Mouse (Mus musculus) splenic B cell, adult 2 months (primary cell): ENCODE results near the gene Lhfpl2.

Source experiments
- DNase-seq: peaks from one replicate; pipeline ENCODE4 v3.0.0-alpha.2; 2011; ENCODE audit warnings: low read depth, low spot score
- H3K27me3 ChIP-seq: 2 replicates; pipeline ENCODE4 v1.6.1; 2012; ENCODE audit warnings: mild to moderate bottlenecking, low read length, moderate library complexity, mixed read lengths; ENCODE audit not compliant: control insufficient read depth, poor library complexity, insufficient read depth, severe bottlenecking
- H3K36me3 ChIP-seq: 2 replicates; pipeline ENCODE4 v1.6.1; 2012; ENCODE audit warnings: mild to moderate bottlenecking, low read length, moderate library complexity, mixed read lengths; ENCODE audit not compliant: control insufficient read depth, poor library complexity, insufficient read depth, severe bottlenecking

Gene Lhfpl2

DNA sequence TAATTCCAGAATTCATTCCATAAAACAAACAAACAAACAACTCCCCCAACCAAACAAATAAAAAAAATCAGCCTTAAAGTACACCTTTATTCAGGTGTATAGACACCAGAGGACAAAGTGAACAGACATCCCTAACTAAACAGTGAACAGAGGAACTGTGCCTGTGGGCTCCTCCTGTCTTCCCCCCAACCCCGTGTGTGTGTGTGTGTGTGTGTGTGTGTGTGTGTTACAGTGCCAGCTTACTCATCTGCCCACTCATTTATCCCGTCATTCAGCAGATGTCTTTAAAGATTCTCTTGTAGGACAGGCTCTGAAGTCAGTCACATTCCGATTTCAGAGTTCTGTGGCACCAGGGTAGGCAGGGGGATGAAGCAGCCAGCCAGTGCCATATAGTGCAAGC, 2.9 kb downstream of the Lhfpl2 start:
- DNase-seq, result no peak
- peaks cover 3% of the 10 kb centered on the region; the same call in 1 of the 2 replicates for H3K27me3 ChIP-seq

DNA sequence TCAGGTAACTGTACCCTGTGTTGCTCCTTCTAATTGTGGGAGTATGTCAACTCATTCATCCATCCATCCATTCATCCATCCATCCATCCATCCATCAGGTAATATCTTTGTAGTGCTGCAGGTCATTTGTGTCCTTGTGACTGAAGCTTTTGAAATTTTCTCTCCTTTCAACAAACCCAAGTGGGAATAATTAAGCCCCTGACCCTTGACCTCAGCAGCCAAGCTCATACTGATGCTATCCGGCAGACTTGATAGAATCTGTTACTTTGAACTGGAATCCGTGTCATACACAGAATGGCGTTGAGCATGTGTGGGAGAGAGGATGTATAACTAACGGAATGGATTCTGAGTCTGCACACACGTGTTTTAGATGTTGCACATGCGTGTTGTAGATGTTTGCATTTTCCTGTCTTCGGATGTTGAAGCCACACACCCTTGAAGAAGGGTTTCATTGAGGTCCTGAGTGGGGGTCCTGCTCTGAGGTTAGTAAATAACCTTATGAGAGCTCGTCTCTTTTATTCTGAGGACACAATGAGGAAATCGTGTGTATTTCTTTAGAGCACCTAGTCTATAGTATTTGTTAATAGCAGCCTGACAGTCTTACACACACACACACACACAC, 3.8 kb downstream of the Lhfpl2 start:
- Histone ChIP-seq H3K36me3 (no peaks in the 10 kb centered on the region), H3K27me3 (peaks cover 3% of the 10 kb centered on the region; the same call in 1 of the 2 replicates)
- no peak for DNase-seq

More for the DNA sequence above, 2.9 kb downstream of the Lhfpl2 start:
- H3K36me3 ChIP-seq, result no peaks in the 10 kb centered on the region

DNA sequence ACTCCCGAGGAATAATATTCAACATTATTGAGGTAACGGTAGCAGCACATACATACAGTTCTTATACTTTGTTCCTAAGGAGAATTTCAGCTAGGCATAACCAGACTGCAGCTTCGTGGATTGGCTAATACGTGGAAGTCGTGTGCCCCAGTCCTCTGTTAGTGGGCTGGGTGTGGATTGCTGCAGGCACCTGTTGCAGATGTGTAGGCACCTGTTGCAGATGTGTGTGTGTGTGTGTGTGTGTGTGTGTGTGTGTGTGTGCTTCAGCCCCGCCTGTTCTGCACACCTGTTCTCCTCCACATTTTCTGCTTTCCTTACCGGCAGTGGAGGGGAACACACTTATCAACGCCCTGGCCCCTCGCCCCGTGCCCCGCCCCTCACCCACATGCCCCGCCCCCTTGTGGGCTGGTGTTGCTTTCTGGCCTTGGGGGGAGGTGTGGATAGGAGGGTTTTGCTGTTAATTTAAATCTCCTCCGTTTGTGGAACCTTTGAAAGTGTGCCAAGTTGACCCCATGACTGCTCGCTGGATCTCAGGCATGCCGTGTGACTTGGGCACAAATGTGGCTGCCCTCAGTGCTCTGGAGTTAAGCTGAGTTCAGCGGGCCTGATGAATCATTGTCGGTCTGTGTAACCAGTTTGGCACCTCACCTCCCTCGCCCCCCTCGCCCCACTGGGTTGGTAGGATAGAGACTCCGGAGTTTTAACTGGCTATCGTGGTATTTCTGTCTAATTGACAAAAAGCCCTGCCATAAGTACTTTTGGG, 4.9 kb downstream of the Lhfpl2 start:
- H3K36me3 ChIP-seq, result no peaks in the 10 kb centered on the region
- peaks cover 3% of the 10 kb centered on the region; the same call in 1 of the 2 replicates for H3K27me3 ChIP-seq
- no peak for DNase-seq

DNA sequence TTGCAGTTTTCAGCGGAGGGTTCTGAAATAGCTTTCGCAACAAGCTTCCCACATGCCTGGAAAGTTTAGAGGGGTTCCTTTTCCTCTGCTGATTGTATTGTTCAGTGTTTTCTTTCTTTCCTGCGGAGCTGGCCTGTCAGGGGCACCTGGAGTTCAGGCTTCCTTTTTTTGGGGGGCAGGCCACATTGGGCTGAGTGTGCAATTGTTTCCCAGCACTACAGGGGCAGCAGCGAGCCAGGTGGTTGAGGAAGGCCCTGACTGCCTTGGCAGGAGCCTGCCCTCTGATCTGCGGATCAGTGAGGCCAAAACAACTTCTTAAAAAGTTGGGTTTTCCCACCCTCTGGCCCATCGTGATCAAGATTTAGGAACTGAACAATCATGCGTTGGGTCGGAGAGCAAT, 5.6 kb downstream of the Lhfpl2 start:
- H3K36me3 ChIP-seq, result no peaks in the 10 kb centered on the region
- DNase-seq, result peak; percentile 11
- H3K27me3 ChIP-seq, result peaks cover 3% of the 10 kb centered on the region; the same call in 1 of the 2 replicates

DNA sequence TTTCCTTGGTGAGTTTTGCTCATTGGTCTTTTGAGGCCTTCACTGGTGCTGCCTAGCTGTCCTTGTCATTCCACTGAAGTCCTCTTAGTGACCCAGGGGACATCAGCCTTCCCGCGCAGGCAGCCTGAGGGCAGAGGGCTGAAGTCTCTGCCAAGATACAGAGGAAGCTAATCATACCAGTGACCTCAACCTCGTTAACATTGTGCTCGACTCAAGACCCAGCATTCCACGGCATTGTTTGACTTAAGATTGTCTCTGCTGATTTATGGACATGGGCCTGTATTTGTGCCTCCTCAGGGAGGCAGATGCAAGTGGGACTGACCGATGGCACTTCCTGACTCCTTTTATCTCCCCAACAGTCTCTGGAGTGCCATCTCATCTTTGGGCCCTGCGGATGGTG, 7.0 kb downstream of the Lhfpl2 start:
- no peak for DNase-seq
- Histone ChIP-seq H3K36me3 (no peaks in the 10 kb centered on the region), H3K27me3 (peaks cover 3% of the 10 kb centered on the region; the same call in 1 of the 2 replicates)

DNA sequence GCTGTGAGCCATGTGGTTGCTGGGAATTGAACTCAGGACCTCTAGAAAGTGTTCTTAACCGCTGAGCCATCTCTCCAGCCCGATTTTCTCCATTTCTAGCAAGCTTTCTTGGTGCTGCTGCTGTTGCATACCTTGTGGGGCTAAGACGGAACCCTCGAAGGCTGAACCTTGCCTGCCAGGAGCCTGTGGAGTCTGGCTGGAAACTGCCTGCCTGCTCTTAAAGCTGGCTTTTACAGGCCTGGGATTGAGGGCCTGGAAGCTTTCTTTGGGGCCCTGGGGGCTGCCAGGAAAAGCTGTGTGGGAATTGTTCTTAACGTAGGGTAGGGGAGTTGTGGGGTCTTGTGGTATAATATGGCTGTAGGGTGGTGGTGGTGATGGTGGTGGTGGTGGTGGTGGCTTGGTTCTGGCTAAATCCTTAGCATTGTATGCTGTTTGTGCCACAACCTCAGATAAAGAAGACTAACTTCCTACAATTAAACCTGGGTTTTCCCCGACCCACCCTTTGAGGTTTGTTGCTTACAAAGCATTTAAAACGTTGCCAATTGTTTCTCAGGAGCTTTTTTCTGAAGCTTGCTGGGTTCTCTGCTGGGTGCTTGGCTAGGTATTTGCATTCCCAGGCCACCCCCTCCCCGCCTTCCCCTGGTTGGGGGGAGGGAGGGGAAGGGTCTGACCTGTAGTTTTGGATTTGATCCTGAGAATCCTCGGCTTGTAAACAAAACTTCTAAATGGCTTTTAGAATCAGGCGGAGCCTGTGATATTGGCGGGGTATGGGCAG, 7.9 kb downstream of the Lhfpl2 start:
- DNase-seq, result no peak
- no peaks in the 10 kb centered on the region; the same call in 1 of the 2 replicates for H3K27me3 ChIP-seq
- no peaks in the 10 kb centered on the region for H3K36me3 ChIP-seq

DNA sequence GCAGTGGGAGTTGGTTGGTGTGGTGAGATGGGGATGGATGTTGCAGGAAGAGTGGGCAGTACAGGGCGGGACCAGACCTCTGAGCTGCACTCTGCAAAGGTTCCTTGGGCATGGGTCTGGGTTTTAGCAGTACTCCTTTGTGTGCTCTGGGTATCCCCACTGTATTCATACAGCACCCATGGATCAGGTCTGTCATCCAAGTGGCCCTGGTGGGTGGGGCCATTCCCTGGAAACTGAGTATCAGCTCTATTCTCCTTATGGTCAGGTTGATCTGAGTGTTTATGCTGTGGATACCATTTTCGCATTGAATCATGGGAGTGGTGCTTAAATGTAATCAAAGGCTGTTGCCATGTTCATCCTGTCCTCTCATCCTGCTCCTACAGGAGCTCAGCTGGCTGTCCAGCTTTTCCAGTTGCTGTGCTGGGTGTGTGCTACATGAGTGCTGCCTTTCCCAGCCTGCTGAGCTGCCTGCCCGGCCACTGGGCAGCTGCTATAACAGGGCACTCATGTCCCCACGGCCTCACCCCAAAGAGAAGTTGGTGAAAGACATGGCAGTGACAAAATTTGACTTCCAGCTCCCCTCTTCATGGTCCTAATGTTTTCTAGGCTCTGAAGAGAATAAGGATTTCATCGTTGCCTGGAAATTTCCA, 9.2 kb downstream of the Lhfpl2 start:
- no peaks in the 10 kb centered on the region for H3K36me3 ChIP-seq
- no peaks in the 10 kb centered on the region; the same call in 1 of the 2 replicates for H3K27me3 ChIP-seq
- DNase-seq, result no peak

DNA sequence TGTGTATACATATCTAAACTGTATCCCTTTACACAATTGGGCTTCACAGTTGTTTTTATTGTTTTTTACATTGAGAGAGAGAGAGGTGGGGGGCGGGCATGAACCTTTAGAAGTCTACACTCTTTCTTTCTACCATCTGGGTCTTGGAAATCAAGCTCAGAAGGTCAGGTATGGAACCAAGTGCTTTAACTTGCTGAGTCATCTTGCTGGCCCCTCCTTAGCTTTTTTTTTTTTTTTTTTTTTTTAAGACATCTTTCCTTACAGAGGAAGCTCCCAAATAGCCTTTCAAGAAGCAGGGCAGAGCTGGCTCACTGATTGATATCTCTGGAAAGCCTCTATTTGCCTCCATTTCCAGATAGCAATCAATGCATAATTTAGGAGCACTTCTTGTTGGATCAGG, 10.7 kb downstream of the Lhfpl2 start:
- no peaks in the 10 kb centered on the region; the same call in 1 of the 2 replicates for H3K27me3 ChIP-seq

DNA sequence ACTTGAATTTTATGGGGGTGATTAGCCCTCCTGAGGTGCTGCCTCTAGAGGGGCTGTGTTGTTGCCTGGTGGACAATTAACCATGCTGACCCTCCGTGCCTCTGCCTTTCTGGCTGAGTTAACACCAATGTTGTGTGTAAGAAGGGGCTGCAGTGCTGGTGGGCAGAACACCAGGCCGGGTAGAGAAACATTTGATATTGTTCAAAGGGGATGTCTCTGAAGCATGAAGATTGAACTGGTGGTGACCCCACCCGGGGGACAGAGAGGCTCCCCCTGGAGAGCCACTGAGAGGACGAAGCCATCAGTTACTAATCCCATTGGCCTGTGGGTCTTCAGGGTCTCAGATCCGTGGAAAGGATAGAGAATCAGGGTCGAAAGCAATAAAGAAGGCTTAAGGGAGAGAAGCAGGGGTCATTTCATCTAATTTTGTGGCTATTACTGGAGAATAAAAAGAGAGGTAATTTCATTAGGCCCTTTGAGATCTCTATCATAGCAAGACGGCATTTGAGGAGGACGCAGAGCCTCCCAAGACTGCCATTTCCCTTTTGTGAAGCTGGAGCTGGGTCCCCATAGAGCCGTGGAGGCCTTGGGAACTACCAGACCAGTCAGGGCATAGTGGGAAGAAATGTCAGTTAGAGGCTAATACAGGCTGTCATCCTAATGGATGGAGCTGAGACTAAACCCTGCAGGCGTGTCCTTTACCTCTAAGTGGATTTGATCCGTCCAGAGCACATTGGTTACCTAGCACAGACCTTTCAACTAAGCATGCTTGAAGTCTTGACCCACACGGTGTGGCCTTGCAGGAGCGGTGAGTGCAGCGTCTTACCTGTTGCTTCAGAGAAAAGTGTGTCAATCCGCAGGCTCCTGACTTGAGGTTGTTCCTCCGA, 12.1 kb downstream of the Lhfpl2 start:
- H3K27me3 ChIP-seq, result no peaks in the 10 kb centered on the region
- H3K36me3 ChIP-seq, result no peaks in the 10 kb centered on the region
- DNase-seq, result no peak

More for the DNA sequence above, 10.7 kb downstream of the Lhfpl2 start:
- DNase-seq, result no peak
- H3K36me3 ChIP-seq, result no peaks in the 10 kb centered on the region

DNA sequence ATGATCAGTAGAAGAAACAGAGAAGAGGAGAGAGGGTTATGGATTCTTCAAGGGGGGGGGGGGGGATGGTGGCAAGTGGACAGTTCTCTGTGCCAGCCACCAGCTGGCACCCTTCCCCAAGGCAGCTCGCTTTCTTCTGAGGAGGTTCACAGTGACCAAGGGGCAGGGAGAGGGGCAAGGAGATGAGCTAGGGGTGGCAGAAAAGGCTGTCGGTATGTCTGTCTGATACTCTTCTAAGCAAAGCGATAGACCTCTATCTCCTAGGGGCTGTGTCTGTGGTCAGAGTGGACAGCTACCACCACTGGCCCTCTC, 12.7 kb downstream of the Lhfpl2 start:
- no peaks in the 10 kb centered on the region for H3K36me3 ChIP-seq
- no peaks in the 10 kb centered on the region for H3K27me3 ChIP-seq
- no peak for DNase-seq

DNA sequence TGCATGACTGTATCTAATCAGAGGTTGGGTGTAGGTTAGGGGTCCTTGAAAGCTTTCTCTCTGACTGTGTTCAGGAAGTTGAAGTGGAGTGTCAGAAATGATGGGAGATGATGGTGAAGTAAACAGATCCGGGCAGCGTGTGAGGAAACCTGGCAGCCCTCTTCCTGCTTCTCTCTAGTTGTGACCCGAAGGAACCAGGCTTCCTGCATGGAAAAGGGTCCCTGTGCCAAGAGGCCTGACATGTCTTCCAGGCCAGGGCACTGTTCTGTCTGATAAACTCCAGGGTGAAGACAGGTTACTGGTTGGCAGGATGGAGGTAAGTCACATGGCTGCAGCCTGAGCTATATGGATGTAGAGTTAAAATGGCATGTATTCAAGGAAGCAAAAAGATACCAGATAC, 13.3 kb downstream of the Lhfpl2 start:
- Histone ChIP-seq H3K36me3 (no peaks in the 10 kb centered on the region), H3K27me3 (no peaks in the 10 kb centered on the region)
- DNase-seq, result no peak

DNA sequence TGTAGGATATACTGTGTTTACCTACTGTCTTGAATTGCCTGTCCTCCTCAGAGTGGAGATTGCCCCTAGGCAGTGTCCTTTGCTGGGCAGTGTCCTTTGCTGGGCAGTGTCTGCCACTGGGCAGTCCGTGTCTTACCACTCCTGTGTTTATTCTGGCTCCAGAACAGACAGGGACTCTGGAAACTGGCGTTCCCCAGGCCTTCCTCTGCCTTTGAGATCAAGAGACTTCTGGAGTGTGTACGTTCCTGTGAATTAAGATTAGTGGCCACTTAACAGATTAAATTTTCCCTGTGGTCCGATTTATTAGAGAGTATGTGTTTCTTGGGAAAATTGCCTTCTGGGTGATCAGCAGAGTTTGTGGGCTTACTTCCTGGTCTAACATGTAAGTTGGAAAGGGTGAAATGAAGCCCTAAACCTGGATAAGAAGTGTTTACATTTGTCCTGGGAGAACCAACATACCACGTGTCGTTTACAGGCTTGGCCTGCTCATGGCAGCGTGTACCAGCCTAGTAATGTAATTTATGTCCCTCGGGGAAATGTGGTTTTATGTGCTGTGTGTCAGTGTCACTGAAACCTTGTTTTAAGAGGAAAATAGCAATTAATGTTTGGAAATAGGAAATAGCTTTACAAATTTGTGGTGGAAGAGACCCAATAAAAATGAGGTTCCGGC, 15.6 kb downstream of the Lhfpl2 start:
- no peak for DNase-seq
- Histone ChIP-seq H3K36me3 (no peaks in the 10 kb centered on the region), H3K27me3 (no peaks in the 10 kb centered on the region)

DNA sequence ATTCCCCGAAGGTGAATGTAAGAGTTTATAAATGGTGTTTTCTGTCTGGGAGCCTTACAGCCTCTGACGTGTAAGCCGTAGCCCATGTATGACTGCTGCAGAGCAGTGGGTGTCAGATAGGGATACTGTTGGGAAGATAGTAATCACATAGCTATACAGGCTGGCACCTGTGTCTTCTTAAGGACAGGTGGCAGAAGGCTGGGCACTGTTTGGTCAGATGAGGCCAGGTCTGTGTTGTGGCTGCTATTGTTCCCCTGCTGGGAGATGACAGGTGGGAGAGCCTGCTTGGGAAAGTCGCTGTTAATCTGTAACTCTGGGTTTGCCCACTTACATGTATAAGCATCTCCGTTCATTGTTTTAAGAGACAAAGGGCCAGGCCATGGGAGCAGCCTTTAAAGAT, 16.1 kb downstream of the Lhfpl2 start:
- no peaks in the 10 kb centered on the region for H3K27me3 ChIP-seq
- no peaks in the 10 kb centered on the region for H3K36me3 ChIP-seq
- DNase-seq, result no peak
